Mouse (Mus musculus): ENCODE data around the gene Mvp.
A peak's percentile ranks its signal among the peaks of the same experiment; 100 is the strongest.

The Mvp gene

DNA sequence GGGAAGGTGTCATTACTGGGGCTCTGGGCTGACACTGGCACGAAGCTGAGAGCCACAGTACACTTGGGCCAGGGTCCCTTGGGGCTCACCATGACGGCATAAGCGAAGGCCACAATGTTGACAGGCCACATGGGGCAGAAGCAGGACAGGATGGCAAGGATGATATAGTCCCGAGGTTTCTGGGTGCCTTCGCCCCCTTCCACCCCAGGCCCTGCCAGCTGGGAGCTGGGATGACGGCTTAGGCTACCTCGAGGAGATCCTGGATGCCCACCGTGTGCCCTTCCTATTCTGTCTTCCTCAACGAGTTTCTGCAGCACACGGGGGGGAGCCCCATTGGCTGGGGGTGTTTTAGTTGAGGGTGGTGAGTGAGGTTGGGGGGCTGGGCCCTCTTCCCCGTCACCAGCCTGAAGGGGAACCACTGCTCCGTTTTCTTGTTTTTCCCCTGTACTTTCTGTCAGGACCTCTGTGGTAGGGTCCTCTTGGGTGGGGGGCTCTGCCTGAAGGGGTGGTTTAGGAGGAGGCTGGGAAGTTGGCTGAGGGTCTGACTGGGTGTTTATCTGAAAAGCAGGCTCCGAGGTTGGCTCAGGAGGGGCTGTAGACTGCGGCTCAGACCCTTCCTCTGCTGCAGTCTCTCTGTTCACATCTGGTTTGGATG is 5.0 kb upstream of the Mvp start:
- DNase-seq (ENCODE audit: inconsistent ontology term), result no peak

DNA sequence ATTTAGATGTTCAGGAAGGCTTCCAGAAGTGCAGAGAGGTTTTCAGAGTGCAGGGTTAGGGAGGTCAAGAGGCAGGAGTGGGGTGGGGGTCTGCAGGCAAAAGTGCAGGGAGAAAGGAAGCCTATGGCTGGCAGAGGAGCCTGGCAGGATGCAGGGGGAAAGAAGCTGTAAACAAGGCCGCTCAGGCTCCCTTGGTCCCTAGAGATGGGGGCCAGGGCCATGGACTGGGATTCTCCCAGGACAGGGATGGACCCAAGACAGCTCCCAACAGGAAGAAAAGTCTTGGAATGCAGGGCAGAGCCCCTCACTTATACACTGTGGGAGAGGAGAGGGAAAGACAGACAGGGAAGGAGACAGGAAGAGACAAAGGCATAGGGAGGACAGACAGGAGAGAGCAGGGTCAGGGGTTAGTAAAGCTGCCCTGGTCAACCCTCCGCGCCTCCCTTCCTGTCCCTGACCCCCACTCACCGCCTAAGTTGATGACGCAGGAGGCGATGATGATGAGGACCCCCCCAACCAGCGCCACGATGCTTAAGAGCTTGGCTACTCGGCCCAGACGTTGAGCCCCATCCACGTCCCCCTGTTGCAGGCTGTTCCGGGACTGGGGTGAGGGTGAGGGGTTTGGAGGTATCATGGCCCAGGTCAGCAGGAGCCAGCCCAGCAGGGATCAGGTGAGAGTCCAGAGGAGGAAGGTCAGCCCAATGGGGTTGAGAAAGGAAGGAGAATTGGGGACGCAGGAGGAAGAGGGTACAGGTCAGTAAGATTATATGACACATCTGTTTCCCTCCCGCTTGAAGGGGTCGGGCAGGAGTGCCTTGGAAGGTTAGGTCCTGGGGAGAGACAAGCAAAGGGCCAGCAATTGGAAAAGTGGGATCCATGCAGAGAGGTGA is 4.2 kb upstream of the Mvp start:
- no peak for DNase-seq (ENCODE audit: inconsistent ontology term)

DNA sequence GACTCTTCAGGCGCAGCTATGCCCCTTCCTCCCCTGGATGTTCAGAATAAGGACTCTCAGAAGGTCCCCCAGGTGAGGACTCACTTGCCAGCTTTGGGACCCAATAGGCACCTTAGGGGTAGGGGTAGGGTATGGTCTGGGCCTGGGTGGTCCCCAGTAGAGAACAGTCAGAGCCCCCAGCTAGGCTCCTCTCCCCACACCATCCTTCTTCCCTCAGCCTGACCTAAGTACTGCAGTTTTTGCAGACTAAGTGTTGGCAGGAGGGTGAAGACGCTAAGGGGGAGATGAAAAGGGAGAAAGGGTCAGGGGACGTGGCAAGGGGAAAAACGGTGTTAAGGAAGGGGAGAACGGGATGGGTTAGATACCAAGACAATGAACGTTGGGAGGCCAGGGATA is 3.5 kb upstream of the Mvp start:
- DNase-seq (ENCODE audit: inconsistent ontology term), result no peak

DNA sequence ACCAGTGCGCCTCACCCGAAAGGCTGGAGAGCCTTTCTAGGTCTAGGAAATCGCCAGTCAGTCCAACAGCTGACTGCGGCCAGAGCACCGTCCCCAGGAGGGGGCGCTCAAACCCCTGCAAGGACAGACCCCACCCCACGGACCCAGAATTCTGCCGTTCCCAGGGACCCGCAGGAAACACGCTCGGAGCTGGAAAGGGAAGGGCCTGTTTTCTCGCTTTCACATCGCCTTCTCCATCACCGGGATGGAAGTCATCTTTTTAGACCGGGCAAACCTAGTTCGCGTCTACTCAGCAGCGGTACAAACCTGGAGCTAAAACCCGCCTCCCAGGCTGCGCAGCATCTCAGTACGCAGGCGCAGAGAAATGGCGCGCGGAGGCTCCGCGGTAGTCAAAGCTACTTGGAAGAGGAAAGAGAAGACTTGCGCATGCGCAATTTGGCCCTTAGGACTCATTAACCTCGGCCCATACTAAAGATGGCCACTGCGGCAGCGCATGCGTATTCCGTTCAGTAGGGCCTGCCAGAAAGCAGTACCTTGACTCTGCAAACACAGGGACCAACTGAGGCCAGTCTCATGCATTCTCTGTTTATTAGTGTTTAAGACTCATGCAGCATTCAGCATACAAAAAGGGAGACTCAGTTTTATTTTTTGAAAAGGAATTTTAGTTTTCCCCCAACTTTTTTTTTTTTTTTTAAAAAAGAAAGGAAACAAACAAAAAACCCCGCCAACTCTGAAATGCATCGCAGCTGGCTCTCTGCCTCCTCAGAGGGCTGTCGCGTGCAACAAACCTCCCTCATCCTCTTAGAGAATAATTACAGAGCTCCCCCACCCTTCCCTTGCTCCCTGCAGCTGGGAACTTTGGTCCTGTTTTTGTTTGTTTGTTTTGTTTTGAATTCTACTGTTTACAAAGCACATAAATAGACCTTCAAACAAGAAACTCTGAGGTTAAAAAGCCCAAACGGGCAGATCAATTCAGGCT is 2.8 kb upstream of the Mvp start, which contains the start of gene Pagr1a:
TSS of gene Pagr1a (minus strand) at position 382 of the 979 bp plus-strand sequence.
- DNase-seq (ENCODE audit: inconsistent ontology term), result peak; percentile 95

DNA sequence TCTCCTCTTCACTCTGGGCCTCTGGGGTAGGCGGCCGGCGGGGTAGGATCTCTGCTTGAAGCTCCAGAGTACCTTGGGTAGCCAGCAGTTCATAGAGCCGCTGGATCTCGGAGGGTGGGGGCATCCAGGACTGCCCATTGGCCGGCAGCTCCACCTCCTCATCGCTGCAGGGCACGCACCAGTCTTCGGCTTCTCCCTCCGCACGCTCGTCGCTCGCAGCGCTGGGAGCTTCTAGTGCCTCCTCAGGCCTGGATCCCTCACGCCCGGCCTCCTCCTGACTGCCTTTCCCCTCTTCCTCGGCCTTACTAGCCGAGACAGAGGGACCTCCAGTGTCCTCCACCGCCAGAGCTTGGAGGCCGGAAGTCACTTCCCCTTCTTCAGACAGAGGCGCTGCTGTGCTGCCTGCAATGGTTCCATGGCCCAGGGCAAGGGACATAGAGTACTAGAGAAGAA is 2.1 kb upstream of the Mvp start:
- DNase-seq (ENCODE audit: inconsistent ontology term), result no peak

DNA sequence TGATC is 1.9 kb upstream of the Mvp start, which contains the start of gene Pagr1b:
TSS of gene Pagr1b (minus strand) at position 4 of the 5 bp plus-strand sequence.
- DNase-seq (ENCODE audit: inconsistent ontology term), result no peak

DNA sequence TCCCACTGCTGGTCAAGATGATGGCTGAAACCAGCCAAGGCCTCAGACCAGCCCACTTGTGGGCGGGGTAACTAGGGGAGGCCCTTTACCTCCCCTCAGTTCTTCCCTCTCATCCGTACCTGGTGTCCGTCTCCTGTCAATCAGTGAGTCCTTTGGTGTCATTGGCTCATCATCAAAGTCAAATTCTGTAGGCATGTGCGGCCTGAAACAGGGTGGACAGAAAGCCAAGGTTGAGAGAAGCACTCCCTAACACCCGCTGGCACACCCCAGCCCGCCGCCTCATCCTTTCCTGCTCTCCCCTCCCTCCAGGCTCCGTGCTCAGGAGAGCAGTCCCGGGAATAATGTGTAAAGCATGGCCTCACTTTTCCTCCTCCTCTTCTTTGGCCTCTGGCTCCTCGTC is 1.7 kb upstream of the Mvp start:
- DNase-seq (ENCODE audit: inconsistent ontology term), result peak; percentile 73

DNA sequence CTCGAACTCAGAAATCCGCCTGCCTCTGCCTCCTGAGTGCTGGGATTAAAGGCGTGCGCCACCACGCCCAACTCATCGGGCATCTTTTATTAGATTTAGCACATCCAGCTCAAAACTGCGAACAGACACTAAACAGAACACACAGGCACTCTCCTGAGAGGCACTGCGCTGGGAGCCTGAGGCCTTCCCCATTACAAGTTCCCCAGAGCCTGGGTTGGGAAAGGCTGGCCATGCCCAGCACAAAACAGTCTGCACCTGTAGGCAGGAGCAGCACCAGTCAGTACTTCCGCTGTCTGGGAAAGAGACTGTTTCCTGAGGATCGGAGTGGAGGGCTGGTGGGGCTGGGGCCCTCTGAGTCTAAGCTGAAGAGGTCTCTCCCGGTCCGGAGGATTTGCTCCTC is 572 bp upstream of the Mvp start:
- DNase-seq (ENCODE audit: inconsistent ontology term), result no peak

DNA sequence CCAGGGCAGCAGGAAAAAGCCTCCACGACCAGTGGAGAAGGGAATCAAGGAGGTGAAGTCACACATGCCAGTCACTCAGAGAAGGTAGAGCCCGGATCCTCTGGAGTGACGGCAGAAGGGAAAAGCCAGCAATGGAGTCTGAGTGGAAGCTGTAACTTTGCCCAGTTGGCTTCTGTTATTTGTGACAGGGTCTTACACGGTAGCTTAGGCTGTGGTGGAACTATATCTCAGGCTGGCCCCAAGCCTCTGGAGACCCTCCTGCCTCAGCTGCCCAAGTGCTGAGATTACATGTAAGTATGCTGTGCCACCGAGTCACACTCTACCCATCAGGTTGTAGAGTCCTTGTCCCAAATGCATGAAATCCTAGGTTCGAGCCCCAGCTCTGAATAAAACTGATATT is 1.0 kb downstream of the Mvp start:
- DNase-seq (ENCODE audit: inconsistent ontology term), result no peak

DNA sequence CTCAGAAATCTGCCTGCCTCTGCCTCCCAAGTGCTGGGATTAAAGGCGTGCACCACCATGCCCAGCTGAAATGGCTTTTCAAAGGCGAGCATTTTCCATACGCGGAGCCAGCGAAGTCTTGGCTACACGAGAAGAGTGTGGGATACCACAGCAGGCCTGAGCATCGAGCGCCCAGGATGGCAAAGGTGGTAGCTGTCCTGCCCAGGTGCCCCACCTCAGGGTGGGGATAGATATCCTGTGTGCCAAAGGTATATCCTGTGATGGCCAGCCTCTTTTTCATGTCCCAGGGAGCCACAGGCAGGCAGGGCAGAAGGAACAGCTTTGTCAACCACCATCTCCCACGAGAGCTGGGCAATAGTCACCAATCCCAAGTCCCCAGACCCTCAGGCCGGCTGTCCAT is 1.6 kb downstream of the Mvp start:
- no peak for DNase-seq (ENCODE audit: inconsistent ontology term)

DNA sequence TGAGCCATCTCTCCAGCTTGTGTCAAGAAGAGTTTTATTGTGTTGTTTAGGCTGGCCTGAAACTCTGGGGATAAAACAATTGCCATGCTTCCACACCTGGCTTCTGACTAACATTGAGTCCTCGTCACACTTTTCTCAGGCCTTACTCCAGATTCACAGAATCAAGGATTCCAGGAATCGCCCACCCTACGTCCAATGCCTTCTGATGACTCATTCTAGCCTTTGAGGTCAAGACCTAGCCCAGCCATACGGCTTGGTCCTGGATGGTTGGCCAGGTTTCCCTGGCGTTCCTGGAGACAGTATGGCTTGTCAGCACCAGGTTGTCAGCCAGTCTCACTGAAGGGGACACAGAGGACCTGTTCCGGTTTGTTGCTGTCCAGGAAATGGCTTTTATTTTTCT is 2.0 kb downstream of the Mvp start:
- no peak for DNase-seq (ENCODE audit: inconsistent ontology term)

DNA sequence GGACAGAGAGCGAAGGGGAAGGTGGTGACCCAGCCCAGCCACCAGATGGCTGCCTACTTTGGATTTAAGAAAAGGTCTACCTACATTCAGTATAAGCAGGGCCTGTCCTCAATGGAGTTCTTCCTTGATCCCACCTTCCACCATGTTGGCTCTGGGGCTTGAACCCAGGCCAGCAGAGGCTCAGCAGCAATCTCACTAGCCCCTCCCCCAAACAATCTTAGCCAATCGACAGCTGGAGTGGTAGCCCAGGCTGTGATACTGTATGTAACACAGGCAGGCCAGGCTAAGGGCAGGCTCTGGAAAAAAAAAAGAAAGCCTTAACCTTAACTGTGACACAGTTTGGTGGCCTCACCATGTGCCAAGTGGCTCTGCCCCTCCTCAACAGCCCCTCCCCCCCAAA is 2.7 kb downstream of the Mvp start:
- no peak for DNase-seq (ENCODE audit: inconsistent ontology term)

DNA sequence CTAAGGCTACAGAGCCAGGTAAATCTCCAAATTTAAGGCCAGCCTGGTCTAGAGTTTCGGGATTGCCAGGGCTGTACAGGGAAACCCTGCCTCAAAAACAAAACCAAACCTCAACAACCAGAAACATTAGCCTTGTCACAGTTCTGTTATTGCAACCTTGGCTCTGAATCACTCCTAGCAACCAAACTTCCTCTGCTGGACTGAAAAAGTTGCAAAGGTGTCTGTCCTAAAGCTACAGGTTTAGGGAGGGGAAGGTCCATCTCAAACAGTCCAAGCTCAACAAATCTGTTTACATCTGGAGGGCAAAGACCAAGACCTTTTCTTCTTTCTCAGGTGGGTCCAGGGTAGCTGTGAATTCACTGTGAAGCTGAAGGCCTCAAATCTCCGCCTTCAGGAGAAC is 3.4 kb downstream of the Mvp start:
- DNase-seq (ENCODE audit: inconsistent ontology term), result no peak

DNA sequence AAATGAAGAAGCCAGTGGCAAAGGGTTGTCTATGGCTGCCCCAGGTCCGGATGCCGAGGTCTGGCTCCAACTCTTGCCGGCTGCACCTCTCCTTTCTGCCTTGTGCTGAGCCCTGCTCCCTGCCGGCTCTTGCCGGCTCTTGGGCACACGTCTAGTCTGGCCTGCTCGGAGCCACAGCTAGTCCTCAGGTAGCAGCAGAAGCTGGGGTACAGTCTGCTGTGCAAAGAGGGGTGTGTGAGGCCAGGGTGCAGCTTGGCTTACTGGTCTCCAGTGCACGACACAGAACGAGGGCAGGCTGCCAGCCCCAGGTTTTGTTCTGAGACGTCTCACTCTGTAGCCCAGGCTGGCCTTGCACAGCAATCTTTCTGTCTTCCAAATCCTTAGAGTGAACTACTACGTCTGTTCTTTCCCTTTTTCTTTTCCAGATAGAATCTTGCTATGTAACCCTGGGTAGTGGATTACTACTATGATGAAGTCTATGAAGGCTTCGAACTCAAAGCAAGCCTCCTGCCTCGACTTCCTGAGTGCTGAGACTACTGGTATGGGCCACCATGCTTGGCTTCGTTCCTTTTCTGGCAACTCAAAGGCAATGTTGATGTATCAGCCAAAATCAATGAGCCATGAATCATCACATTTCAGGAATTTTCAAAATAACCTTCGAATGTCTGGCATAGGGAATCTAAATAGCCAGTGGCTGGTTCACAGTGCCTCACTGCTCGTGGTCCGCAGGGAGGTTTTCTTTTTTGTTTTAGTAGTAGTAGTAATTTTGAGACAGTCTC is 4.9 kb downstream of the Mvp start:
- peak; percentile 42 for DNase-seq (ENCODE audit: inconsistent ontology term)

DNA sequence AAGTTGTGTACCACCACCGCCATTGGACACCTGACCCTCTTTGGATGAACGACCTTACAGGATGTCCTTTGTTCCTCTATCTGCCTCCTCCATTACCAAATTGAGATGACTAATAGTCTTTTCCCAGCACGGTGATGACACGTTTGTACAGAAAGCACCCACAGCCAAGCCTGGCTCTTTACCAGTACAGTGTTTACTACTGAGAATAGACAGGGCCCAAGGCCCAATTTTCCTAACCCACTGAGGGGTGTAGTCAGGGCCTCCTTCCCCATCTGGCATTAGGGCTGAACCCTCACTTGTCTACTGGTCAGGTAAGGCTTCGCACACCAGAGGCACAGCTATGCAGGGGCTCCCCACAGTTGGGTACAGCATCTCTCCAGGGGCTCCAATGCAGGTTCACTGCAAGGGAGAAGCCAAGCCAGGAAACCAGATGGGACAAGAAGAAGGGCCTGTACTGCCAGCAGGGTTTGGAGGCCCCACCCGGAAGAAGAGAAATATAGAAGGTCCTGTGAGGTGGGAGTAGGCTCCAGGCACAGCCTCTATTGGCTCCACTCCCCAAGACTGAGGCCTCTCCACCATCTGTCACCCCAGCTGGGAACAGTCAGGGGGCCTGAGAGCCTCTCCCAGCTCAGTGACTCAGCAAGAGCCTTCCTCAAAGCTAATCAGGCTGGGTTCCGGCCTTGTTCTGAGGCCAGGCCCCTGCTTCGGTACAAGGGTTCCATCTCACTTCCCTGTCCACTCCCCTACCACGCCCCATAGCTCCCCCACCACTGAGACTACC is 6.0 kb downstream of the Mvp start:
- peak; percentile 70 for DNase-seq (ENCODE audit: inconsistent ontology term)

DNA sequence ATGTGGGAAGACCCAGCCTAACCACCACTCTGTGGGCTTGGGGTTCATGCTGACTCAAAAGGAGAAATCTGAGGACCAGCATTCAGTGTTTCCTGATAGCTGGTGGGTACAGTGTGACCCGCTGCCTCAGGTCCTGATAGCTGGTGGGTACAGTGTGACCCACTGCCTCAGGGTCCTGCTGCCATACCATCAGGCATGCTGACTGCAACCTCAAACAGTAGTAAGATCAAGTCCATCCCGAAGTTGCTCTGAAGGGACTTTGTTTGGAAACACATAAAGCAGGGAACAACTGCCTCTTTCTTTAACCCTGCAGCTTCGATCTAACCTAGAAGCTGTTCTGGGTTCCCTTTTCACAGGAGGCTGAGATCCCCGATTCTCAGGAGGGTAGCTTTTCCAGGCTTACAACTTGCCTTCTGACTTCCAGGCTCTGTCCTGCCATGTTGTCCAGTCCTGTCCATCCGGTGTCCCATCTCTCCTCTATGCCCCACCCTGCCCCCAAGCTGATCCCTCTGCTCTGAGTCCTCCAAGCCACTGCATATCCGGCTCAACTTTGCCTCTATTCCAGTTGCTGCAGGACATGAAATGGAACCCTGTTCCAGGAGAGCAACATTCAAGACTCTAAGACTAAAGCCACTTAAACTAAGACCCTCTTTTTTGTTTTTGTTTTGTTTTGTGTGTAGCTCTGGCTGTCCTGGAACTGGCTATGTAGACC is 7.0 kb downstream of the Mvp start:
- DNase-seq (ENCODE audit: inconsistent ontology term), result no peak

DNA sequence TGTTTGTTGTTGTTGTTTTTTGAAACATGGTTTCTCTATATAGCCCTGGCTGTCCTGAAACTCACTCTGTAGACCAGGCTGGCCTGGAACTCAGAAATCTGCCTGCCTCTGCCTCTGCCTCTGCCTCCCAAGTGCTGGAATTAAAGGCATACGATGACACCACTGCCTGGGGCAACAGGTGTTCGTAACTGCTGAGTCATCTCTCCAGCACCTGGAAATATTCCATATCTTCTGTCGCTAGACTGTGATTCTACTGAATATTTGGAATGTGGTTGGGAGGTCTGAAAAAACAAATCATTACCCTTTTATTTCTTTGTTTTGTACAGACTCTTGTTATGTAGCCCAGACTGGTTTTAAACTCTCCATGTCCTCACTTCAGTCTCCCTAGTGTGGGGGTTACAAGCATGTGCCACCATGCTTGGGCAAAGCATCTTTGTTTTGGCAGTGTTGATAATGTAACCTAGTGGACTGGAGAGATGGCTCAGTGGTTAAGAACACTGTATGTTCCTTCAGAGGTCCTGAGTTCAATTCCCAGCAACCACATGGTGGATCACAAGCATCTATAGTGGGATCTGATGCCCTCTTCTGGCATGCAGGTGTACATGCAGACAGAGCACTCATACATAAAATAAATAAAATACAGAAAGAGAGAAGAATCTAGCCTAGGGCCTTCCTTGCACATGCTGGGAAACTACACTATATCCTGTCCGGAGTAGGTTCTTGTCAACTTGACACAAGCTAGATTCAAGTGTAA is 10.1 kb downstream of the Mvp start:
- no peak for DNase-seq (ENCODE audit: inconsistent ontology term)

DNA sequence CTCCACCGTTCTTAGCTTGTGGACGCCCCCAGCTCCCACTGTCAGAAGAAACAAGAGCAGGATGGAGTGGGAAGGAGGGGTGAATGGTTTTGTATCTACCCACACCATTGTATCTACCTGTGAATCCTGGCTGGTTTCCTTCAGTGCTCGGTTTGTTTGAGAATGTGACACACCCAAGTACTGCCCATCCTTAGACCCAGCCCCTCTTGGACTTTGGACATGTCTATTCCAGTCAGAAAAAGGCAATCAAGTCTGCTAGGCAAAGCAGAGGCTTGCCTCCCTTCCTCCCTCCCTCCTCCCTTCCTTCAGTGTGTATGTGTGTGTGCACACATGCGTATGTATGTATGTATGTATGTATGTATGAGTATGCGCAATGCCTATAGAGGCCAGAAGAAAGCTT is 10.8 kb downstream of the Mvp start:
- DNase-seq (ENCODE audit: inconsistent ontology term), result no peak

DNA sequence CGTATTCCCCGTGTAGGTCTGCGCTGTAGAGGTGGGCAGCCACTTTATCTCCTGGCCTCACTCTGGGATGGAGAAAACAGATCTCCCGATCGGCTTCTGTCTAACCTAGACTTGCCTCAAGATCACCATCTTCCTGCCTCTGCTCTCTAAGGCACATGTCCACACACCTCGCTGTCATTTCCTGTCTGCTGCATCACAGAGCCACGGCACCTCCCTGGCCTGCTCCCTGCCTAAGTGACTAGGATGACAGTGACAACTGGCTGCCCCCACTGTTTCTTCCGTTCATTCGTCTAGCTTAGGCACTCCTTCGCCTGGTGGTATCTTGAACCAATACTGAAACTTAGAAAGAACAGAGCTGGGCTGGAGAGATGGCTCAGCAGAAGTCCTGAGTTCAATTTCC is 14.9 kb downstream of the Mvp start:
- no peak for DNase-seq (ENCODE audit: inconsistent ontology term)

DNA sequence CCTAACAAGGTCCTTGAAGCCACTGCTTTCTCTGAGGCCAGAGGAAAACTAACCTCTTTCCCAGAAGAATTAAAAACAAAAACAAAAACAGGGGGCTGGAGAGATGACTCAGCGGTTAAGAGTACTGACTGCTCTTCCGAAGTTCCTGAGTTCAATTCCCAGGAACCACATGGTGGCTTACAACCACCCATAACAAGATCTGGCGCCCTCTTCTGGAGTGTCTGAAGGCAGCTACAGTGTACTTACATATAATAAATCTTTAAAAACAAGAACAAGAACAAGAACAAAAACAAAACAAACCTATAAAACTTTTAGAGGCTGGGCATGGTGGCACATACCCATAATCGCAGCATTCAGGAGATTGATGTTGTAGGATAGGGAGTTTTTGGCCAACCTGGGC is 18.0 kb downstream of the Mvp start:
- DNase-seq (ENCODE audit: inconsistent ontology term), result no peak
